Mouse (Mus musculus): ENCODE results near the gene Rnf39.
"Not testable (repeated sequence)": the region's sequence is repeated elsewhere in the genome, so short reads cannot be mapped to it uniquely, and the experiment has no call there.

Rnf39 gene

GRCm38 (mm10) chr17:36982253-36983155, 39.8 kb downstream of the Rnf39 start:
- DNase-seq (ENCODE audit: low spot score): no peak

DNA sequence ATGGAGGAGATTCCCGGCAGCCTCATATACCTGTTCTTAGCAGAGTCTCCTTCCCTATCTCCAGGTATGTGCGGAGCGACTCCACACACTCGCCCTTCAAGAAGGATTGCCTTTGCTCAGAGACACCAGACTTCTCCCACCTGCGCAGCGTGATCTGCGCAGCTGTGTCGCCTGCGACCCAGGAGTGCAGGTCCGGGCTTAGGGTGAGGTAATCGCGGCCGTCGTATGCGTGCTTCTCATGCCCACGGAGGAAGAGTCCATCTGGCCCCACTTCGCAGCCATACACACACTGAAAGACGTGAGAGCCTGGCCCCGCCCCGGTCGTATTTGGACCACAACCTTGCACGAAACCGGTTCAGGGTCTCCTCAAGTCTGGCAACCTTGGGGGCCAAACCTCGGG, 45.8 kb downstream of the Rnf39 start:
- no peak for DNase-seq (ENCODE audit: low spot score)

DNA sequence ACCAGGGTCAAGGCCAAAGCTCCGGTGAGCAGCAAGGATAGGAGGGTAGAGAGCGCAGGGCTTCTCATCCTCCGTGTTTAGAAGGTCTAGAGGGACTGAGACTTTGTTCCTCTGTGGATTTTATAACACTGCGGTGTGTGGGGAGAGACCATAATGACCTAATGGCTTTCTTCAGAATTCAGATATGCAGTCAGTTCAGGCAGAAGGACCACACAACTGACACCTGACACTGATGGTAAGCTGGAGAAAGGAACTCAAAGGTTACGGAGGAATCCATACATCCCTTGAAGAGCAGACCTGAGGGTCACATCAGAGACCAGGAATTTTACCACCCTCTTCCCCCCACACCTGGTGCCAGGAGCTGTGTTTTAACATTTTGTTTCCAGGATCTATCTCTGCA, 46.7 kb downstream of the Rnf39 start, which contains the start of gene H2-M5:
H2-M5 (minus strand) TSS at position 101 of the 400 bp plus-strand sequence.
- no peak for DNase-seq (ENCODE audit: low spot score)

DNA sequence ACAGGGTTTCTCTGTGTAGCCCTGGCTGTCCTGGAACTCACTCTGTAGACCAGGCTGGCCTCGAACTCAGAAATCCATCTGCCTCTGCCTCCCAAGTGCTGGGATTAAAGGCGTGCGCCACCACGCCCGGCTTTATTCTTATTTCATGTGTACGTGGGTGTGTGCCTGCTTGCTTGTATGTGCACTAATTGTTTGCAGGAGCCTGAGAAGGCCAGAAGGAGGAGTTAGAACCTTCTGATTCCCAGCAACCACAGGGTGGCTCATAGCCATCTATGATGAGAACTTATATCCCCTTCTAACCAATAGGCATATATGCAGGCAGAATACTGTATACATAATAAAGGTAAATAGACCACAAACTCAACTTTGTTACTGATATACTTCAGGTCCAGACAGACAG, 47.9 kb downstream of the Rnf39 start:
- not testable (repeated sequence) for DNase-seq (ENCODE audit: low spot score)

DNA sequence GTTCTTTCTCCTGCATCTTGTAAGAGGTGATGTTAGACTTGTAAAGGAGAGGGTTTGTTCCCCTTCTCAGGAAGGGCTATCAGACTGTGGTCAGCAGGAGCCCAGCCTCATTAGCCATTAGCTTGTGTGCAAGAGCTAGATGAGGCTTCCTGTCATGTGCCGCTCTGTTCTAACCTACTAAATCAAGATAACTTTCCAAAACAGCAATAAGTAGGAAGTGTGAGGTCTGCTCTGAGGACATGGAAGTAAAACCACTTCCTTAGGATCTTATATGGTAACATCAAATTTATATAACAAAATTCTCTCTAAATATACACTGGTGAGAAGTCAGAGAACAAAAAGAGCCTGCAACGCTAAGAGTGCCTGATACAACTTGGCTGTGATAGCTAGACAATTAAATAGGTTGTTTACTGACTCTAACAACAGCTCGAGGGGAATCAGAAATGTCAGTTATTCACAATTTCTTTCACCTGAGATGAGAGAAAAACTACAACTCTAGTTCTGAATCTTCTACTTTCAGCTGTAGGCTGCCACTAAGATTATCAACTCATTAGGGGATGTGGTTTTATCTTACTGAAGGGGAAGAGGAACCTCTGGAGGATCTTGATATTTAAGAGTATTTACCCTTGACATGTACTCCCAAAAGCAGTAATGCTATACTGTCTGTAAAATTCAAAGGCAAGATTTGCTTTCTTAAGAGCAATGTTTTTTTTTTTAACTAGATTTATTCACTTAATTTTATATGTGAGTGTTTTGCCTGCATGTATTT, 49.8 kb downstream of the Rnf39 start:
- no peak for DNase-seq (ENCODE audit: low spot score)

DNA sequence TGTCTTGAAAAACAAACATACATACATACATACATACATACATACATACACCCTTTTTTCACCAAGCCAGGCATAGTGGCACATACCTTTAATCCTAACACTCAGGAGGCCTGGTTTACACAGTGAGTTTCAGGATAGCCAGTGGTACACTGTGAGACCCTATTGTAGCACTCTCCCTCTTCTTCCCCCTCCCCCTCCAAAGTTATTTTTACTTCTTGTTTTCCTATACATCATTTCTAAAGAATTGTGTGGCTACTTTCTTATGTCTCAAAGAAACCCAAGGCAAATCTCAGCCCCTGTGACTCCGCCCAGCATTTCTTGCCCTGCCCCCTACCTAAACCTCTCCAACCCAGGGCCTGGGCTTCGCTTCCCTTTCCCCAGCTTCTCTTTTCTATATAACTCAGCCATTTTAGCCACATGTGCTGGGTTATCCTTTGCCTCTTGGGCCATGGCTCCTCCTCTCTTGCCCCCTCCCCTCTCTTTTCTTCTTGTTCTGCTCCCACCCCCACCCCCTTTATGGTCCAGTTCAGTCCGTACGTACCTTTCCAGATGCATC, 51.1 kb downstream of the Rnf39 start:
- no peak for DNase-seq (ENCODE audit: low spot score)

DNA sequence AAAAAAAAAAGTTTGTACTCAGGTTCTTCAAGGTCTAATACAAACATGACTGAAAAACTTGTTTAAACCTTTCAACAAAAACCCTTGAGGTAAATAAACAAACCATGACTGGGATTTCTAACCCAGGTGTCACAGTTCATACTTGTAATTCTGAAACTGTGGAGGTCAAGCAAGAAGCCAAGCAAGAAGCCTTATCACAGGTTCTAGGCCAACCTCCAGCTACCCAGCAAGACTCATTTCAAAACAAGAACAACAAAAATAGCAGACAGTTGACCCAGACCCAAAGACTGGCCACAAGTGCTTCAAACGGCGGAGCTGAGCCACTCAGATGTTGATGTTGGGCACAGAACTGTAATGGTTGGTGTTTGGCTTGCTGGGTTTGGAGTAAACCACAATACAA, 51.8 kb downstream of the Rnf39 start:
- DNase-seq (ENCODE audit: low spot score): no peak

DNA sequence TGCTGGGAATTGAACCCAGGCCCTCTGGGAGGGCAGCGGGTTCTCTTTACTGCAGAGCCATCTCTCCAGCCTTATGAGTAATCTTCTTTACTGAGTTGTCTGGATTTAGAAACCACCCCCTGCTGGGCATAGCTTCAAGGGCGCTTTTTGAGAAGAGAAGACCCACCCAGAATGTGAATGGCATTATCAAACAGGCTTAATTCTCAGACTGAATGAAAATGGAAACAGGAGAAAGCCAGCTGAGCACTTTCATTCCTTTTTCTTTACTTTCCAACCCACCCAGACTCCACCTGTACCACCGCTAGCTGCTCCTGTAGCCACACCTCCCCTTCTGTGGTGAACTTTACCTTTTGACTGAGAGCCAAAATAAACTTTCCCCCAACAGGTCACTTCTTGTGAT, 52.7 kb downstream of the Rnf39 start:
- DNase-seq (ENCODE audit: low spot score): no peak

GRCm38 (mm10) chr17:36997033-36997735, 54.5 kb downstream of the Rnf39 start:
- peak; percentile 90 for DNase-seq (ENCODE audit: low spot score)

Measured in testis, postnatal 10 days (tissue).